Mouse (Mus musculus) granulocyte monocyte progenitor cell, adult 5-6 weeks (primary cell): ENCODE data around the gene Olfr685. TPM values are rescaled to one million over a fixed set of nuclear protein-coding genes. Genes with fewer than 3 reads are reported as not detected.

Experiments
- ATAC-seq: replicated peaks from 2 replicates; pipeline ENCODE4 v1.8.0; 2016; ENCODE audit warnings: mild to moderate bottlenecking, moderate TSS enrichment, inconsistent platforms; ENCODE audit not compliant: poor library complexity, severe bottlenecking
- total RNA-seq, 2 experiments: library from RNA; stranded (forward) in 1 of 2; stranded (reverse) in 1 of 2; fragments of 200-712, 200-1000 nt in 1 of 2; fragments of >200 nt in 1 of 2; fragmentation: Nextera tagmentation in 1 of 2; gene quantifications; 2 replicates each; pipeline ENCODE4 v1.2.3; 2014 to 2017

Gene Olfr685
- total RNA-seq (2014; fragmentation: Nextera tagmentation) (not detected in 2 replicates), total RNA-seq (2017) (not detected in 2 replicates)

DNA sequence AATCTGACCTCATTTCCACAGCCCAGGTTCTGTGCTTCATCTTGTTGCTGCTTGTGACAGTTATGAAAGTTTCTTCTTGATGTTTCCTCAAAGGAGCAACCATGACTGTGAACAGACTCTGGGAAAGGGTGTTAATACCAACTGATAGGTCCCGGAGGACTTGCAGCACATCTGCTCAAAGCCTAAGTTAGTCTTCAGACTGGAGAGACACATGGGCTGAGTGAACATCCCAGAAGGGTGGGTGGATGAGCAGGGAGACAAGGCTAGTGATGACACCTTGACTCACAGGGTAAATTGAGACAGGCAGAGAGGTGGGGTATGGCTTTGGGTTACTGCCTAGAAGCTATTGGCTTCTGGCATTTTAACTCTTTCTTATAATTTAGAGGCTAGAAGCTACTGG lies at the start of gene Olfr685:
Gene Olfr685 (minus strand): TSS at position 101 of the 400 bp plus-strand sequence.
- no peak for ATAC-seq

DNA sequence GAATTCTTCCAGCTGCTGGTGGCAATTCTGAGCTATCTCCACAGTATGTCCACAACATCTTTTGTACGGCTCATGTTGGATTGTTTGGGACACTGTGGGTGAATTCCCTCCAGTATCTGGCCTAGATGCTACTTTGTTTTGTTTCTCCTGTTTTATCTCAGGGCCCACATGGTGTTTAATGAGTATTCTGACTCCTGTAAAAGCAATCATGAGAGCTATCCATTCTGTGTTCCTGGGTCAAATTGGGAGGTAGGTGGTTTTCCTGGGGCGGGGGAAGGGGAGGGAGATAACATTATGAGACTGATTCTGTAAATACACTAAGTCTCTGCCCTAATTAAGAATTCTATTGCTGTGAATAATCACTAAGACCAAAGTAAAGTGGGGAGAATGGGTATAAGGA lies 43.6 kb upstream of the Olfr685 start:
- no peak for ATAC-seq

DNA sequence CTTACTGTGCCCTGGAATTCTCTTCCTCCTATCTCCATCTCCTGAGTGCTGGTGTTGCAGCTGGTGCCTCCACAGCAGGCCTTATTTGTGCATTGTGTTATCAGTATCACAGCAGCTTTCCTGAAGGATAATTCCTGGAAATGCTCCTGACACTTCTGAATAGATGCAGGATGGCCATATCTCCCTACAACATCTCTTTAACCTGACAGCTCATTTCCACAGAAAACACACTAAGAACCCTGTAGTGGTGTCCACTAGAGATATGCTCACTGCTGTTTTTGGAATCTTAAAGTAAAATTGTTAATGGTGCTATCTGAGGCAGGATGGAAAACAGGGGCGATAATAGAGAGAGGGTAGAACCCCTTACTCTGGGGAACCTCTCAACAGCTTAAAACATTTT lies 42.3 kb upstream of the Olfr685 start:
- ATAC-seq = no peak

DNA sequence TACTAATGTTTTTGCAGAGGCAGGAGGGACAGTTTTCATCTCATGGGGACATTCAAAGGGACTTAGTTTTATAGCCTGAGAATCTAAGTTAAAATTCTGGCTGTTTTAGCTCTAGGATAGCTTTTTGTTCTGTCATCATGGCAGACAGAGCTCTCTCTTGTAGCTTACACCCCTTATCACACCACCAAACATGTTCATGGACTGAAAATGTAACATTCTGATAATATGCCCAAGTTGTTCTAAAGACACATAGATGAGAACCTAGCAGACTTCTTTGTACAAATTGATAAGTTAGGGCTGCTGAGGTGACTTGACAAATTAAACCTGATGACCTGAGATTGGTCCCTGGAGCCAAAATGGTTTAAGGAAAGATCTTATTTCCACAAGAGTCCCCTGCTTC lies 40.9 kb upstream of the Olfr685 start:
- ATAC-seq = no peak

DNA sequence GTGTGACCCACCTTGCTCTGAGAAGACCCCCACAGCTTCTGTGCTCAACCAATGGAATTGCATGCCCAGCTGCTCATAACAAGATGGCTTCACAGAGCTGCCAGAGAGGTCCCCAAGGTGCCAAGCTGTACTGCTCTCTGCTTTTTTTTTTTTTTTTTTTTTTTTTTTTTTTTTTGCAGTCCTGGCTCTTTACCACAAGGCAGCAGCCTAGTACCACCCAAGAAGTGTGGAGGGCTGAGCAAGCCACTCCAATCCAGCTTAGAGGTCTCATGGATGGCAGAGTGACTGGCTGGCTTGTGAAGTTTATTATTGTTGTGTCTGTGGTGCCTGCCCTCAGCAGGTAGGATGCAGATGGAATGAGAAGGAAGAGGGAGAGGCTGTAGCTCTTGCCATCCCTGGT lies 40.3 kb upstream of the Olfr685 start:
- no peak for ATAC-seq

DNA sequence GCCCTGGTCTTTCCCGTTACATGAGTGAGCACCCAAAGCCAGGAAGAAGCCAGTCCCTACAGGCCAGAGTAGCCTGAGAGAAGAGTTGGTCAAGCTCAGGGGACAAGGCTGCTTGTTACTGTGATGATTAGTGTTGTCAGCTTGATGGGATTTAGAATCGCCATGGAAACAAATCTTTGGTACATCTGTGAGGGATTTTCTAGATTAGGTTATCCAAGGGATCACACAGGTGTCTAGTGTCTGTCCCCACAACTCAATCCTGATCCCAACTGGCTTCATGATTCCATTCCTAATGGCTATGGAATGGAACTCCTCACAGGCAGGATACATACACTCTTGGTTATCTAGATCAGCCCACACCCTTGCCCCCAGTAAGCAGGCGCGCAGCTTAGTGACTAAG lies 32.5 kb upstream of the Olfr685 start:
- no peak for ATAC-seq

DNA sequence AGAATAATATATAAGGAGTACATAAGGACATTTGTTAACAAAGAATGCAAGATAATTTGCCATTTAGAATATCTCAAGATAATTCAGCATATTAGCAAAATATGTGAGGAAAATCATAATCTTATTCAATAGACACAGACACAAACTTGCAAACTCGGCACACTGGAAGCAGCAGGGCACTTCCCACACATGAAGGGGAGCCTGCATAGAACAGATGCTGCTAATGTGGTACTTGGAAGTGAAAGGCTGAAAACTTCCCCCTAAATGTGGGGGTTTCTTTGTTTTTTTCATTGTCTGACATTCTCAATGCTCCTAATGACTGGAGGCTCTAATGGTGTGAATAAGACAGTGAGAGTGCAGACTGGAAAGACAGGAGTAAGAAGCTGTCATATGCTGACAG lies 28.9 kb upstream of the Olfr685 start:
- ATAC-seq = no peak

DNA sequence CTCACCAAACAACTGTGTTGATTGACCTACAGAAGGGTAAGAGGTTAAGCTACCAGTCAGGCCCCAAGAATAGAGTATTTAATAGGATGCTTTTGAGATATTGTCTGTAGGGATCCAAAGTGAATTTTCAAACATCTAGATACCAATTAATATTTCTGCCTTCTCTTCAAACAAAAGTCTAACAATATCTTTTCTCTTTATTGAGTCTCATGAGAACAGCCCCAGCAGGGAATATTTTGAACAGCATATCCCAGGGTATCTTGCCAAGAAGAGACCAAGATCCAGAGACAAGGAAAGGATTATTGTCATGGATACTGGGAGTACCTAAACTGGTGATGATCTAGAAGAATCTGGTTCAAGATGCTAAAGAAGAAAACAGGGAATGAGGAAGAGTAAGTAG lies 21.6 kb upstream of the Olfr685 start, which contains the start of gene Olfr686:
Gene Olfr686 (minus strand): TSS at position 101 of the 400 bp plus-strand sequence.
- no peak for ATAC-seq

DNA sequence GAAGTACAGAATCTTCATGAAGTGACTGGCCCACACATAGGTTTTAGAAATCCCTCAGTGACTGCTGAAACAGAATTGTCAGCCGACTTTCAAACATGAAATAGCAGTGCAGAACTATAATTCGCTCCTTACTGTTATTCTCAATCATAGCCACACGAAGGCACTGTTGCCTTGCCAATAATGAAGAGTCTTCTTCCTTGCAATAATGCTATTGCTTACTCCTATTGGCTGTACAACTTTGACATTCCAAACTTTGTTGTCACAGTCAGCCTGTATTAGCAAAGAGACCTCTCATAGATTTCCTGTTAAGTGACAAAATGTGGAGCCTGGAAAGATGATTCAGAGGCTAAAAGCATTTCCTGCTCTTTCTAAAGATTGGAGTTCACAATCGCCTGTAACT lies 15.0 kb downstream of the Olfr685 start:
- no peak for ATAC-seq

DNA sequence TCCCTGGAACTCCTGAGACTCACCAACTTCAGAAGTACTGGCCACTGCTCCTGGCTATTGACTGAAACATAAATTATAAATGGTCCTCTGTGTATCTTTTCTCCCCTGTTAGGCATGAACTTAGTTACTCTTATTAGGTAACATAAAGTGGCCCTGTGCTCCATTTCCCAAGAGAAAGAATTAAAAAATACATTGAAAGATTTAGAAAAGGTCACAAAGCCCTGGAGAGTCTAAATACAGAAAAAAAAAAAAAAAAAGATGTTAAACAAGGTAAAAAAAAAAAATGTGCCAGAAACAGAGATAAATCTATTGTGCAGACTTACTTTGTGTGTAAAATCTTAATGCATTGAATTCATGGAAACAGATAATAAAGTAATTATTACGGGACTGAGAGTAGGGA lies 22.3 kb downstream of the Olfr685 start, which contains the start of gene Olfr684:
Gene Olfr684 (minus strand): TSS at position 101 of the 400 bp plus-strand sequence.
- no peak for ATAC-seq

DNA sequence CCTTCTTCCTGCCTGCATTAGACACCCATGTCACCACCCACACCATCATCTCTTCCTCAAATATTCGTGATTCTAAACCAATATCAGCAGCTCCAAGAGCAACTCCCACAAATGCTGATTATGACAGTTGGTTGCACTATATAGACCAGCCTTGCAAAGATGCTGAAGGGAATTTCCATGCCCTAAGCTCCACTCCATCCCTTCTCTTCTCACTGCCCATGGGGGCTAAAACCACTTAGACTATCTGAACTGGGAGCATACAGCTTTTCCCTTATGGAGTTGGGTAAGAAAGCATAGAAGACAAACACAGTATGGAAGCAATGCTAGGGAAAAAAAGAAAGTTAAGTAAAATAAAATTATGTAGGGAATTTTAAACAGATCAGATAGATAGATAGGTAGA lies 38.9 kb downstream of the Olfr685 start, which contains the start of gene Olfr683:
Gene Olfr683 (minus strand): TSS at position 101 of the 400 bp plus-strand sequence.
- no peak for ATAC-seq

DNA sequence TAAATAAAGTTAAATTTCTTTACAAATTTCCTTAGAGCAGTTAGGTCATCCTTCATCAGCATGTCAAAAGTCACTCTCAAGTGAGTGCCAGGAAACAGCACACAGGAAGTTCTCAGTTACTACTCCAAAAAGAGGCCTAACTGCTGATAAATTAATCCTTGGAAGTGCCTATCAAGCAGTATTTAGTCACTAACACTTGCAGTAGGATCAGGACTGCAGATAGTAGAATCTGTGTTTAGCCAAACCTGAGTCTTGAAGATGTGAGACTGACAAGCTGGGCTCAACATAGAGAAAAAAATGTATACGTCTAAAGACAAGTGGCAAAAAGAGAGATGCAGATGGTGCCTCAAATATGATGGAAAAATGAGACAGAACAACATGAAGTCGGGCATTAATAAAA lies 44.5 kb downstream of the Olfr685 start:
- ATAC-seq = no peak

Other genes with a start within 250 kb of the Olfr685 start
- gene Olfr670, start 223.4 kb downstream of the Olfr685 start, total RNA-seq (2014; fragmentation: Nextera tagmentation) = not detected in 2 replicates
- gene Olfr670, start 223.4 kb downstream of the Olfr685 start, total RNA-seq (2017) = not detected in 2 replicates
- not detected in 2 replicates for gene Olfr671, start 206.9 kb downstream of the Olfr685 start, total RNA-seq (2014; fragmentation: Nextera tagmentation)
- gene Olfr671, start 206.9 kb downstream of the Olfr685 start, total RNA-seq (2017) = not detected in 2 replicates
- gene Olfr672, start 184.0 kb downstream of the Olfr685 start, total RNA-seq (2014; fragmentation: Nextera tagmentation) = not detected in 2 replicates
- gene Olfr672, start 184.0 kb downstream of the Olfr685 start, total RNA-seq (2017) = not detected in 2 replicates
- not detected in 2 replicates for gene Olfr675, start 157.6 kb downstream of the Olfr685 start, total RNA-seq (2014; fragmentation: Nextera tagmentation)
- not detected in 2 replicates for gene Olfr675, start 157.6 kb downstream of the Olfr685 start, total RNA-seq (2017)
- not detected in 2 replicates for gene Olfr676, start 153.3 kb downstream of the Olfr685 start, total RNA-seq (2014; fragmentation: Nextera tagmentation)
- gene Olfr676, start 153.3 kb downstream of the Olfr685 start, total RNA-seq (2017) = not detected in 2 replicates
- gene Olfr677, start 134.6 kb downstream of the Olfr685 start, total RNA-seq (2014; fragmentation: Nextera tagmentation) = not detected in 2 replicates
- gene Olfr677, start 134.6 kb downstream of the Olfr685 start, total RNA-seq (2017) = not detected in 2 replicates
- not detected in 2 replicates for gene Olfr678, start 121.5 kb downstream of the Olfr685 start, total RNA-seq (2014; fragmentation: Nextera tagmentation)
- not detected in 2 replicates for gene Olfr678, start 121.5 kb downstream of the Olfr685 start, total RNA-seq (2017)
- not detected in 2 replicates for gene Olfr679, start 104.8 kb downstream of the Olfr685 start, total RNA-seq (2014; fragmentation: Nextera tagmentation)
- not detected in 2 replicates for gene Olfr679, start 104.8 kb downstream of the Olfr685 start, total RNA-seq (2017)
- not detected in 2 replicates for gene Olfr680-ps1, start 93.2 kb downstream of the Olfr685 start, total RNA-seq (2014; fragmentation: Nextera tagmentation)
- gene Olfr680-ps1, start 93.2 kb downstream of the Olfr685 start, total RNA-seq (2017) = not detected in 2 replicates
- gene Olfr681, start 69.2 kb downstream of the Olfr685 start, total RNA-seq (2014; fragmentation: Nextera tagmentation) = not detected in 2 replicates
- gene Olfr681, start 69.2 kb downstream of the Olfr685 start, total RNA-seq (2017) = not detected in 2 replicates
- not detected in 2 replicates for gene Olfr683, start 39.0 kb downstream of the Olfr685 start, total RNA-seq (2014; fragmentation: Nextera tagmentation)
- not detected in 2 replicates for gene Olfr683, start 39.0 kb downstream of the Olfr685 start, total RNA-seq (2017)
- not detected in 2 replicates for gene Olfr684, start 22.4 kb downstream of the Olfr685 start, total RNA-seq (2014; fragmentation: Nextera tagmentation)
- gene Olfr684, start 22.4 kb downstream of the Olfr685 start, total RNA-seq (2017) = not detected in 2 replicates
- not detected in 2 replicates for gene Olfr686, start 21.5 kb upstream of the Olfr685 start, total RNA-seq (2014; fragmentation: Nextera tagmentation)
- not detected in 2 replicates for gene Olfr686, start 21.5 kb upstream of the Olfr685 start, total RNA-seq (2017)
- gene Olfr688, start 102.1 kb upstream of the Olfr685 start, total RNA-seq (2014; fragmentation: Nextera tagmentation) = not detected in 2 replicates
- not detected in 2 replicates for gene Olfr688, start 102.1 kb upstream of the Olfr685 start, total RNA-seq (2017)
- gene Olfr689, start 125.2 kb upstream of the Olfr685 start, total RNA-seq (2014; fragmentation: Nextera tagmentation) = not detected in 2 replicates
- not detected in 2 replicates for gene Olfr689, start 125.2 kb upstream of the Olfr685 start, total RNA-seq (2017)
- gene Olfr690, start 148.1 kb upstream of the Olfr685 start, total RNA-seq (2014; fragmentation: Nextera tagmentation) = not detected in 2 replicates
- not detected in 2 replicates for gene Olfr690, start 148.1 kb upstream of the Olfr685 start, total RNA-seq (2017)
- gene Olfr691, start 156.3 kb upstream of the Olfr685 start, total RNA-seq (2014; fragmentation: Nextera tagmentation) = not detected in 2 replicates
- gene Olfr691, start 156.3 kb upstream of the Olfr685 start, total RNA-seq (2017) = not detected in 2 replicates
- gene Olfr692, start 182.2 kb upstream of the Olfr685 start, total RNA-seq (2014; fragmentation: Nextera tagmentation) = not detected in 2 replicates
- not detected in 2 replicates for gene Olfr692, start 182.2 kb upstream of the Olfr685 start, total RNA-seq (2017)
- not detected in 2 replicates for gene Gm5901, start 189.0 kb upstream of the Olfr685 start, total RNA-seq (2014; fragmentation: Nextera tagmentation)
- gene Gm5901, start 189.0 kb upstream of the Olfr685 start, total RNA-seq (2017) = not detected in 2 replicates
- gene Fam160a2, start 214.0 kb upstream of the Olfr685 start, total RNA-seq (2014; fragmentation: Nextera tagmentation) = 42.9 and 44.3 TPM in 2 replicates
- 9.0 and 23.2 TPM in 2 replicates for gene Fam160a2, start 214.0 kb upstream of the Olfr685 start, total RNA-seq (2017)
- gene Cnga4, start 218.6 kb upstream of the Olfr685 start, total RNA-seq (2014; fragmentation: Nextera tagmentation) = not detected in 2 replicates
- not detected in 2 replicates for gene Cnga4, start 218.6 kb upstream of the Olfr685 start, total RNA-seq (2017)
- not detected in 2 replicates for gene Cckbr, start 239.7 kb upstream of the Olfr685 start, total RNA-seq (2014; fragmentation: Nextera tagmentation)
- not detected in 2 replicates for gene Cckbr, start 239.7 kb upstream of the Olfr685 start, total RNA-seq (2017)